Mouse (Mus musculus): ENCODE results near the gene Paics. TPM values are rescaled to one million over a fixed set of nuclear protein-coding genes. Genes with fewer than 3 reads are reported as not detected.
"Not testable (repeated sequence)": the region's sequence is repeated elsewhere in the genome, so short reads cannot be mapped to it uniquely, and the experiment has no call there.

The Paics gene
- polyA plus RNA-seq (2015; fragmentation: Nextera tagmentation; extraction: Ambion mirVana) = 150 and 169 TPM in 2 replicates

- Histone ChIP-seq H3K4me2 (ENCODE audit: low read depth, low read length) (peak within 1 kb of the TSS; percentile 88), H3K27ac (ENCODE audit: low read length) (peak within 1 kb of the TSS; percentile 87), H3K27me3 (replicated peaks; ENCODE audit: control insufficient read depth, insufficient read depth, low read length) (no peaks in the 10 kb centered on the region), H3K36me3 (ENCODE audit: control insufficient read depth, insufficient read depth, low read length) (no peaks in the 10 kb centered on the region), H3K4me1 (ENCODE audit: control insufficient read depth, insufficient read depth, low read length) (peaks cover 36% of the 10 kb centered on the region), H3K4me3 (ENCODE audit: low read length) (peak within 1 kb of the TSS; percentile 85), H3K9me3 (ENCODE audit: control insufficient read depth, low read length) (no peaks in the 10 kb centered on the region), H3K9ac (ENCODE audit: low read depth, low read length) (peak within 1 kb of the TSS; percentile 82)
- WGBS = under 1% methylated on average over 81 of the region's 81 CpGs
- peak; percentile 96 for ATAC-seq
Measured at GRCm38 (mm10) chr5:76951106-76952027, at the start of gene Paics, which contains the start of gene Ppat. Gene Paics, plus strand, starts transcription at chr5:76951307. Gene Ppat, minus strand, starts transcription at chr5:76951578.

DNA sequence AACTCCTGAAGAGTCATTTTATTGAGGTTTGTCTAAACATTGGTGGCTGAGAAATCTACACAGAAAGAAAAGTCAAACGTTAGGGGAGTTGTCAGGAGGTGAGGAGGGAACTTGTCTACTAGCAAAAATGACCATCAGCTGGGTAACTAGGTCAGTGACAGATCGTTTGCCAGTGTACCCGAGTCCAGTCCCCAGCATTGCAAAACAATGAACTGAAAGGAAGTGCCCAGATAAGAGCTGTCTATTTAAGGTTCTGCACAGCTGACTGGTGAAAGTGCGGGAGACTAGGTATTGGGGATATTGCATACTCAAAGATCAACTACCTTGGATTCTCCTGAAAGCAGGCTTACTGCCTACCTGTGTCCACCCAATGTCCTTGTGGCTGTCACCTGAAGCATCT, 49.0 kb upstream of the Paics start:
- Histone ChIP-seq H3K4me3 (ENCODE audit: low read length) (no peak overlapping the region), H3K9me3 (ENCODE audit: control insufficient read depth, low read length) (no peaks in the 10 kb centered on the region), H3K9ac (ENCODE audit: low read depth, low read length) (no peak overlapping the region), H3K27ac (ENCODE audit: low read length) (no peak overlapping the region), H3K27me3 (replicated peaks; ENCODE audit: control insufficient read depth, insufficient read depth, low read length) (no peaks in the 10 kb centered on the region), H3K4me2 (ENCODE audit: low read depth, low read length) (no peak overlapping the region), H3K4me1 (ENCODE audit: control insufficient read depth, insufficient read depth, low read length) (no peaks in the 10 kb centered on the region), H3K36me3 (ENCODE audit: control insufficient read depth, insufficient read depth, low read length) (no peaks in the 10 kb centered on the region)
- WGBS = 77% methylated on average over 4 of the region's 4 CpGs
- ATAC-seq = no peak

GRCm38 (mm10) chr5:76904713-76905404, 46.2 kb upstream of the Paics start:
- 2% methylated on average over 19 of the region's 19 CpGs for WGBS
- Histone ChIP-seq H3K9me3 (ENCODE audit: control insufficient read depth, low read length) (no peaks in the 10 kb centered on the region), H3K4me1 (ENCODE audit: control insufficient read depth, insufficient read depth, low read length) (no peaks in the 10 kb centered on the region), H3K27me3 (replicated peaks; ENCODE audit: control insufficient read depth, insufficient read depth, low read length) (no peaks in the 10 kb centered on the region), H3K36me3 (ENCODE audit: control insufficient read depth, insufficient read depth, low read length) (no peaks in the 10 kb centered on the region), H3K4me3 (ENCODE audit: low read length) (peak overlapping the region; percentile 75), H3K9ac (ENCODE audit: low read depth, low read length) (peak overlapping the region; percentile 86), H3K27ac (ENCODE audit: low read length) (peak overlapping the region; percentile 84), H3K4me2 (ENCODE audit: low read depth, low read length) (peak overlapping the region; percentile 52)
- peak; percentile 74 for ATAC-seq

GRCm38 (mm10) chr5:76905405-76906154, 45.5 kb upstream of the Paics start, which contains the start of gene Aasdh:
Gene Aasdh, minus strand, starts transcription at chr5:76905514.
- Histone ChIP-seq H3K4me1 (ENCODE audit: control insufficient read depth, insufficient read depth, low read length) (no peaks in the 10 kb centered on the region), H3K4me2 (ENCODE audit: low read depth, low read length) (peak within 1 kb of the TSS; percentile 80), H3K4me3 (ENCODE audit: low read length) (peak within 1 kb of the TSS; percentile 75), H3K9ac (ENCODE audit: low read depth, low read length) (peak within 1 kb of the TSS; percentile 86), H3K27ac (ENCODE audit: low read length) (peak within 1 kb of the TSS; percentile 89), H3K9me3 (ENCODE audit: control insufficient read depth, low read length) (no peaks in the 10 kb centered on the region), H3K27me3 (replicated peaks; ENCODE audit: control insufficient read depth, insufficient read depth, low read length) (no peaks in the 10 kb centered on the region), H3K36me3 (ENCODE audit: control insufficient read depth, insufficient read depth, low read length) (no peaks in the 10 kb centered on the region)
- ATAC-seq = peak; percentile 98
- WGBS = under 1% methylated on average over 47 of the region's 47 CpGs

GRCm38 (mm10) chr5:76906155-76906499, 45.0 kb upstream of the Paics start:
- 36% methylated on average over 3 of the region's 3 CpGs for WGBS
- Histone ChIP-seq H3K4me2 (ENCODE audit: low read depth, low read length) (peak overlapping the region; percentile 80), H3K9ac (ENCODE audit: low read depth, low read length) (peak overlapping the region; percentile 86), H3K9me3 (ENCODE audit: control insufficient read depth, low read length) (no peaks in the 10 kb centered on the region), H3K27me3 (replicated peaks; ENCODE audit: control insufficient read depth, insufficient read depth, low read length) (no peaks in the 10 kb centered on the region), H3K27ac (ENCODE audit: low read length) (peak overlapping the region; percentile 89; the same call in 1 of the 2 replicates), H3K36me3 (ENCODE audit: control insufficient read depth, insufficient read depth, low read length) (no peaks in the 10 kb centered on the region), H3K4me1 (ENCODE audit: control insufficient read depth, insufficient read depth, low read length) (no peaks in the 10 kb centered on the region), H3K4me3 (ENCODE audit: low read length) (peak overlapping the region; percentile 75)
- no peak for ATAC-seq

- Histone ChIP-seq H3K36me3 (ENCODE audit: control insufficient read depth, insufficient read depth, low read length) (no peaks in the 10 kb centered on the region), H3K9me3 (ENCODE audit: control insufficient read depth, low read length) (no peaks in the 10 kb centered on the region), H3K4me2 (ENCODE audit: low read depth, low read length) (no peak overlapping the region), H3K4me3 (ENCODE audit: low read length) (no peak overlapping the region), H3K27me3 (replicated peaks; ENCODE audit: control insufficient read depth, insufficient read depth, low read length) (no peaks in the 10 kb centered on the region), H3K27ac (ENCODE audit: low read length) (no peak overlapping the region), H3K9ac (ENCODE audit: low read depth, low read length) (no peak overlapping the region), H3K4me1 (ENCODE audit: control insufficient read depth, insufficient read depth, low read length) (no peaks in the 10 kb centered on the region)
- WGBS = 73% methylated on average over 3 of the region's 3 CpGs
- no peak for ATAC-seq
Measured at GRCm38 (mm10) chr5:76910807-76911206, 40.3 kb upstream of the Paics start.

- not testable (repeated sequence) for H3K4me2 ChIP-seq (ENCODE audit: low read depth, low read length); H3K9me3 ChIP-seq (ENCODE audit: control insufficient read depth, low read length); H3K4me1 ChIP-seq (ENCODE audit: control insufficient read depth, insufficient read depth, low read length); H3K4me3 ChIP-seq (ENCODE audit: low read length); H3K27ac ChIP-seq (ENCODE audit: low read length); H3K36me3 ChIP-seq (ENCODE audit: control insufficient read depth, insufficient read depth, low read length); ATAC-seq; H3K27me3 ChIP-seq (replicated peaks; ENCODE audit: control insufficient read depth, insufficient read depth, low read length); H3K9ac ChIP-seq (ENCODE audit: low read depth, low read length)
- 91% methylated on average over 5 of the region's 5 CpGs for WGBS
Measured at GRCm38 (mm10) chr5:76912522-76912921, 38.6 kb upstream of the Paics start.

DNA sequence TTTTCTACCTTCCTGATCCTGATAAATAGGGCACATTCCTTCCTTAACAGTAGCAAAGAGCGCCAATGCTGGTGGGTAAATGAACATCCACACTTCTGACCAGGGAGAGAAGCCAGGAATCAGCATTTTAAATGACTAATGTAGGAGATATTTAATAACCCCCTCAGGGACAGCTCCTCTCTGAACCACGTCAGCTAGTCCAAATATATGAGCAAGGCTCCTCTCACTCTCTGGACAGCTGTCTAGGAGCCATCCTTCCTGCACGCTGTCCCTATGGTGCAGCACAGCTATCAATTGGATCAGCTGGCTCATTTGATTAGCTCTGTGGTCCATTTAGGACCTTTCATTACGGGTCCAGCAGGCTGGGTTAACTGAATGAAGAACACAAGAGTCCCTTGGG, 28.3 kb upstream of the Paics start:
- Histone ChIP-seq H3K4me3 (ENCODE audit: low read length) (no peak overlapping the region), H3K4me2 (ENCODE audit: low read depth, low read length) (no peak overlapping the region), H3K9me3 (ENCODE audit: control insufficient read depth, low read length) (peaks cover 3% of the 10 kb centered on the region; the same call in 1 of the 2 replicates), H3K36me3 (ENCODE audit: control insufficient read depth, insufficient read depth, low read length) (peaks cover 17% of the 10 kb centered on the region), H3K27me3 (replicated peaks; ENCODE audit: control insufficient read depth, insufficient read depth, low read length) (no peaks in the 10 kb centered on the region), H3K9ac (ENCODE audit: low read depth, low read length) (no peak overlapping the region), H3K27ac (ENCODE audit: low read length) (no peak overlapping the region), H3K4me1 (ENCODE audit: control insufficient read depth, insufficient read depth, low read length) (no peaks in the 10 kb centered on the region)
- ATAC-seq = no peak
- WGBS = 82% methylated on average over 4 of the region's 4 CpGs

DNA sequence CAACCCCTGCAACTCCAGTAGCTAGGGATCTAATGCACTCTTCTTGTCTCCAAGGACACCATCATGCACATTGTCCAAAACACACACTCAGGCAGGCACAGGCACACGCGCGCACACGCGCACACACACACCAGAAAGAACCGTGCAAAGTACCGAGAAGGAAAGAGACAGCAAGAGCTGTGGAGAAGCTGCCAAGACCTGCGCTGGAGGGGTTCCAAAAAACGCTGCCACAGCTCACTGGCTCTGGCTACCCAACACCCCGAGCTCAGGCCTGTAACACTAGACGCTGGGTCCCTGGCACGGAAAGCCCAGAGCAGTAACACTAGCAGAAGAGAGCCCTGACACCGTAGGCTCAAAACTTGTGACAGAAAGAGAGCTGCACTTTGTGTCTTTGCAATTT, 27.7 kb upstream of the Paics start:
- no peak overlapping the region for H3K27ac ChIP-seq (ENCODE audit: low read length)

More for the DNA sequence above, 27.7 kb upstream of the Paics start:
- Histone ChIP-seq H3K36me3 (ENCODE audit: control insufficient read depth, insufficient read depth, low read length) (peaks cover 17% of the 10 kb centered on the region), H3K9me3 (ENCODE audit: control insufficient read depth, low read length) (peaks cover 3% of the 10 kb centered on the region; the same call in 1 of the 2 replicates), H3K9ac (ENCODE audit: low read depth, low read length) (no peak overlapping the region), H3K4me2 (ENCODE audit: low read depth, low read length) (no peak overlapping the region), H3K4me1 (ENCODE audit: control insufficient read depth, insufficient read depth, low read length) (no peaks in the 10 kb centered on the region), H3K27me3 (replicated peaks; ENCODE audit: control insufficient read depth, insufficient read depth, low read length) (no peaks in the 10 kb centered on the region), H3K4me3 (ENCODE audit: low read length) (no peak overlapping the region)
- 92% methylated on average over 13 of the region's 13 CpGs for WGBS
- ATAC-seq = no peak

All from intestine, embryonic 16.5 days (tissue).